Mouse (Mus musculus): Measurements from ENCODE around the gene Zfyve21. TPM values are rescaled to one million over a fixed set of nuclear protein-coding genes. Genes with fewer than 3 reads are reported as not detected.

The Zfyve21 gene
- polyA plus RNA-seq (2012; ENCODE audit: insufficient read depth, low replicate concordance): 15.3 and 16.7 TPM in 2 replicates

DNA sequence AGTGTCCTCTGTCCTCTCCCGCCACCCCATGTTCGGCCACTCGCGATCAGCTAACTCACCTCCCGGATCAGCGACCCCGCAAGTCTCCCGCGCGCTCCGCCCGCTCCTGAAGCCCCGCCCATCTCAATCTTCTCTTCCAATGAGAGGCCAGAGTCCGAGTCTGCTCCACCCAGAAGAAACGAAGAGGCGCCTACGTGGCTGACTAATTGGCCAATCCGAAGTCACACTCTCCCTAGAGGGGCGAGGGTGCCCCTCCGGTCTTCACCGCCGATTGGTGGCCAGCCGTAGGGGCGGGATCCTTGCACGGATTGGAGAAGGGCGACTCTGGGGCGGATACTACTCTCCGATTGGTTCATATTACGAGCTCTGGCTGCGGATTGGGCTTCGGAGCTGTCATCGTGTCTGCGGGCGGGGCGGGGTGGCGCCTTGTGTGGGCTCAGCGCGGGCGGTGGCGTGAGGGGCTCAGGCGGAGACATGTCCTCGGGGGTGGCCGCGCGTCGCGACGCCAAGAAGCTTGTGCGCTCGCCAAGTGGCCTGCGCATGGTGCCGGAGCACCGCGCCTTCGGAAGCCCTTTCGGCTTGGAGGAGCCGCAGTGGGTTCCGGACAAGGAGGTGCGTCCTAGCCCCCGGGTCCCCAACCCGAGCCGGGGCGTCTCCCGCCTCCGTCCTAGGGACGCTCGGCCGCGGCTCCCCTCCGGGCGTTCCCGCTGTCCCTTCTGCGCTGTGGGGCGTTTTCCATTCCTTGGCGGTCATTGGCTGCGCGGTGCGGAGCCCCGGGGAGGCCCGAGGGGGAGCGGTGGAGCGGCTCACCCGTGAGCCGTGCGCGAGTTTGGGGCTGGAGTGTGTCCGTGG, at the start of gene Zfyve21, which contains the start of gene Xrcc3:
Zfyve21 (plus strand) TSS at position 405 of the 852 bp plus-strand sequence.
Xrcc3 (minus strand) TSS at position 108 of the 852 bp plus-strand sequence.
- H3K36me3 ChIP-seq (replicated peaks; ENCODE audit: low read length): peaks cover 40% of the 10 kb centered on the region
- TF ChIP-seq GATA1 (IDR thresholded peaks at IDR 0.05; ENCODE audit: borderline replicate concordance, low read length) (no peak), FLI1 (IDR thresholded peaks at IDR 0.05; ENCODE audit: low read length) (no peak)
- H3K9me3 ChIP-seq: no peaks in the 10 kb centered on the region
- peaks cover 87% of the 10 kb centered on the region for H3K4me1 ChIP-seq
- H3K27me3 ChIP-seq (replicated peaks): no peaks in the 10 kb centered on the region
- H3K4me3 ChIP-seq (replicated peaks): peak within 1 kb of the TSS; percentile 96

- TF ChIP-seq GATA1 (IDR thresholded peaks at IDR 0.05; ENCODE audit: borderline replicate concordance, low read length) (no peak), FLI1 (IDR thresholded peaks at IDR 0.05; ENCODE audit: low read length) (no peak)
- Histone ChIP-seq H3K27me3 (replicated peaks) (no peaks in the 10 kb centered on the region), H3K4me3 (replicated peaks) (no peak overlapping the region), H3K9me3 (no peaks in the 10 kb centered on the region), H3K4me1 (peaks cover 72% of the 10 kb centered on the region), H3K36me3 (replicated peaks; ENCODE audit: low read length) (peaks cover 62% of the 10 kb centered on the region)
Observed at GRCm38 (mm10) chr12:111766313-111767236, 47.4 kb upstream of the Zfyve21 start.

DNA sequence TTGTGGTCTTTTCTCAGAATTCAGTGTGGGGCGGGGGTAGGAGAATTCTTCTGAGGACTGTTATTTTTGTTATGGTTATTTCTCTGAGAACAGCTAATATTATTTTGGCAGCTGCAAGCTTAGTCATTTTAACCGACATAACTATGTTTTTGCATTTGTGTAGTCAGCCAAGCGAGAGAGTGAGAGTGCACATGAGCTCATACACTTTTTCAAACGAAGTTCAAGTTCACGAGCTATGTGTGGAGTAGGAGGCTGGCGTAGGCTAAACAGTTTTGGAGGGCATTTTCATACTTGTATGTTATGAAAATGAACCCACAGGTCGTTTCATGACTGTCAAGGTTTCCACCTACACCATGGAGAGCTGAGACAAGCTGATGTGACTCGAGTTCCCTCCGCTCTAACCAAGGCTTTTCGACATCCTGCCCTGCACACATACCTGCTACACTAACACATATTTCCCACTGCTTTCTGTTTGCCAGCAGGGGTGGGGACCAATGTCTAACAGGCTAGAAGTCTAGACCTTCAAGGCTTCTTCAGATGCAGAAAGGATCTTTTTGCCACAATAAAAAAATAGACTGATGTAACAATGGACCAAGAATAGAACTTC, 45.5 kb upstream of the Zfyve21 start:
- H3K4me3 ChIP-seq (replicated peaks): no peak overlapping the region
- H3K4me1 ChIP-seq: peaks cover 53% of the 10 kb centered on the region
- no peaks in the 10 kb centered on the region for H3K9me3 ChIP-seq
- H3K27me3 ChIP-seq (replicated peaks): no peaks in the 10 kb centered on the region
- TF ChIP-seq FLI1 (IDR thresholded peaks at IDR 0.05; ENCODE audit: low read length) (no peak), GATA1 (IDR thresholded peaks at IDR 0.05; ENCODE audit: borderline replicate concordance, low read length) (no peak)
- peaks cover 68% of the 10 kb centered on the region for H3K36me3 ChIP-seq (replicated peaks; ENCODE audit: low read length)

DNA sequence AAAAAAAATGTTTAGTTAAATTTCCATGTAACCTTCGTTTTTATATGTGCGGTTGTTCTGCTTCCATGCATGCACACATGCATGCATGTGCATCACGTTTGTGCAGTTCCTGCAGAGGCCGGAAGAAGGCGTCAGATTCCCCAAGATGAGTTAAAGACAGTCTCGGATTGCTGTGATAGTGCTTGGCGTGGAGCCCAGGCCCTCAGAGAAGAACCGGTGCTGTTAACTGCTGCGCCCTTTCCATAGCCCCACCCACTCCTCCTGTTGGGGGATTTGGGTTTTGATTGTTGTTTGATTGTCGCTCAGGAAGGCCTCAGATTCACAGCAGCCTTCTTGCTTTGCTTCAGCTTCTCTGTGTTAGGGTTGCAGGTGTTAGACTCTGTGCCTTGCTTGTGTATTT, 44.7 kb upstream of the Zfyve21 start:
- Histone ChIP-seq H3K27me3 (replicated peaks) (no peaks in the 10 kb centered on the region), H3K4me3 (replicated peaks) (no peak overlapping the region), H3K4me1 (peaks cover 47% of the 10 kb centered on the region), H3K9me3 (no peaks in the 10 kb centered on the region), H3K36me3 (replicated peaks; ENCODE audit: low read length) (peaks cover 70% of the 10 kb centered on the region)
- no peak for TF ChIP-seq GATA1 (IDR thresholded peaks at IDR 0.05; ENCODE audit: borderline replicate concordance, low read length)
- TF ChIP-seq FLI1 (IDR thresholded peaks at IDR 0.05; ENCODE audit: low read length): no peak

DNA sequence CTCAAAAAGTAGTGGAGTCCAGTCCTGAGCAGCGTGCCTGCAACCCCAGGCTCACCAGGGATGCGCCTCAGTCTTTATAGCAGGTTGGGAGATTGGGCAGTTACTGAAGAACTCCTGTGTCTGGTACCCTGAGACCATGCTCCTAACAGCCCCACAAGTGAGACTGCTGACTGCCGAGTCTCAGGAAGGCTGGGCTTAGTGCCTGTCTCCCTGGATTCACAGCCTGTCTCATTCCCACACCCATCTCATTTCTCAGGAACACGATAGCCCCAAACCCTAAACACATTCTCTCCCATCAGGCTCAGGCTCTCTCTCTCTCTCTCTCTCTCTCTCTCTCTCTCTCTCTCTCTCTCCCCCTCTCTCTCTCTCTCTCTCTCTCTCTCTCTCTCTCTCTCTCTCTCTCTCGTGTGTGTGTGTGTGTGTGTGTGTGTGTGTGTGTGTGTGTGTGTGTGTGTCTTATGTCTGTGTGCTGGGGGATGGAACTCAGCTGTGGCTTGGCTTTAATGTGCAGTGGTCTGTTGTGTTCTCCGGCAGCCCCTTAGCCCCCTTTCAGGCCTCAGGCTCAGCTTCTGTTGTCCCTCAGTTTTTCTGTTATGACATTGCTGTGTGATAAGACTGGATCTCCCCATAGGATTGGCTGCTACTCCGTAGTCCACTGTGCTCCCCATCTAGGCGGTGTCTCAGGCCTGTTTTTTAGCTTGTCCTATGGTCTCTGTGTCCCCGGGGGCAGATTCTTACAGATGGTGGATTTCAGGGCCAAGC, 44.0 kb upstream of the Zfyve21 start:
- no peaks in the 10 kb centered on the region for H3K9me3 ChIP-seq
- H3K4me3 ChIP-seq (replicated peaks): no peak overlapping the region
- TF ChIP-seq FLI1 (IDR thresholded peaks at IDR 0.05; ENCODE audit: low read length) (no peak), GATA1 (IDR thresholded peaks at IDR 0.05; ENCODE audit: borderline replicate concordance, low read length) (no peak)
- no peaks in the 10 kb centered on the region for H3K27me3 ChIP-seq (replicated peaks)
- peaks cover 75% of the 10 kb centered on the region for H3K36me3 ChIP-seq (replicated peaks; ENCODE audit: low read length)
- peaks cover 53% of the 10 kb centered on the region for H3K4me1 ChIP-seq

DNA sequence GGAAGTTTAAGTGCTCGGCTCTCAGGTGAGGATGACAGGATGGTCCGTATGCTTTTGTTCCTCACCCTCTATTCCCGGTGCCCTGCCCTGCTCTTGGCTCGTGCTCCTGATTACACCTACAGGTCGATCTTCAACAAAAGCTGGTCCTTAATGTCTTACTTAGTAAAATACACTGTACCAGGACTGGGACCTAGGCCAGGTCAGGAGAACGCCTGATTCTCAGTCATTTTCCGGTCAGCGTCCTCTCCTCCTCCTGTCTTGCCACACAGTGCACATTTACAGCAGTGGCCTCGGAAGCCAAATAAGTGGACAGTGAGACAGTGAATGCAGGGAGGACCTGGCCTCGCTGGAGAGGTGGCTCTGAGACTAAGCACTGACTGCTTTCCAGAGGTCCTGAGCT, 43.3 kb upstream of the Zfyve21 start:
- H3K36me3 ChIP-seq (replicated peaks; ENCODE audit: low read length): peaks cover 80% of the 10 kb centered on the region

DNA sequence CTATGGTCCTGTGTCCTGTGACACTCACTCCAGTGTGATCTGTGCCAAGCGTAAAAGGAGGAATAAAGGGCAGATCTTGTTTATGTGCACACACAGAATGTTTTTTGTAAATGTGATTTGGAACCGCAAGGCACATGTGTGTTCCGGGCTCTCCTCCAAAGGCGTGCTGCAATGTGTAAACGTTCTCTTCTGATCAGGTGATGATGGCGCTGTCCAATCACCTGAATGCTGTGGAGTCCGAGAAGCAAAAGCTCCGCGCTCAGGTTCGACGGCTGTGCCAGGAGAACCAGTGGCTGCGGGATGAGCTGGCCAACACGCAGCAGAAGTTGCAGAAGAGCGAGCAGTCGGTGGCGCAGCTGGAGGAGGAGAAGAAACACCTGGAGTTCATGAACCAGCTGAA, 39.8 kb upstream of the Zfyve21 start:
- Histone ChIP-seq H3K9me3 (0 out of 2 replicates have a peak, but pooled peaks cover 2% of the 10 kb centered on the region), H3K36me3 (replicated peaks; ENCODE audit: low read length) (peaks cover 91% of the 10 kb centered on the region), H3K4me3 (replicated peaks) (no peak overlapping the region), H3K27me3 (replicated peaks) (no peaks in the 10 kb centered on the region), H3K4me1 (peaks cover 34% of the 10 kb centered on the region)
- TF ChIP-seq GATA1 (IDR thresholded peaks at IDR 0.05; ENCODE audit: borderline replicate concordance, low read length) (no peak), FLI1 (IDR thresholded peaks at IDR 0.05; ENCODE audit: low read length) (no peak)

More for the DNA sequence above, 43.3 kb upstream of the Zfyve21 start:
- Histone ChIP-seq H3K9me3 (no peaks in the 10 kb centered on the region), H3K27me3 (replicated peaks) (no peaks in the 10 kb centered on the region), H3K4me3 (replicated peaks) (no peak overlapping the region), H3K4me1 (peaks cover 53% of the 10 kb centered on the region)
- no peak for TF ChIP-seq FLI1 (IDR thresholded peaks at IDR 0.05; ENCODE audit: low read length)
- TF ChIP-seq GATA1 (IDR thresholded peaks at IDR 0.05; ENCODE audit: borderline replicate concordance, low read length): no peak

DNA sequence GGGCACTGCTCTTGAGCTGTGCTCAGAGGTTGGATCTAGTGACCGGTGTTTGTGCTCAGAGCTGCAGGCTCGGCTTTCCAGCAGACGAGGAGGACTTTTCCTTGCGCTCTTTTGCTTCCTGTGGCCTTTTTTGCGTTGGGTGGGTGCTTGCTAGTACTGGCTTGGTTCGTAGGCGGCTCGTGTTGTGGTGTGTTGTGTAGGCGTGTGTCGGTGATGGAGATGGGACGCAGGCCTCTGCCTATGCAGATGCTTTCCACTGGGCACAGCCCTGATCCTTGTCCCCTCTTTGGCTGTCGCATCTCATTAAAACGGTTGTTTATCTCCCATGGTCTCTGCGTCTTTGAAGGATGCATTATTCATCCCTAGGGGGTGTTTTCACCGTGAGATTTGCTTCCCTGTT, 39.1 kb upstream of the Zfyve21 start:
- TF ChIP-seq FLI1 (IDR thresholded peaks at IDR 0.05; ENCODE audit: low read length) (no peak), GATA1 (IDR thresholded peaks at IDR 0.05; ENCODE audit: borderline replicate concordance, low read length) (no peak)
- no peak overlapping the region for H3K4me3 ChIP-seq (replicated peaks)
- H3K4me1 ChIP-seq: peaks cover 30% of the 10 kb centered on the region
- H3K36me3 ChIP-seq (replicated peaks; ENCODE audit: low read length): peaks cover 91% of the 10 kb centered on the region
- H3K27me3 ChIP-seq (replicated peaks): no peaks in the 10 kb centered on the region
- 0 out of 2 replicates have a peak, but pooled peaks cover 5% of the 10 kb centered on the region for H3K9me3 ChIP-seq
